Mouse (Mus musculus): ENCODE measurements around the gene Capn1.

DNA sequence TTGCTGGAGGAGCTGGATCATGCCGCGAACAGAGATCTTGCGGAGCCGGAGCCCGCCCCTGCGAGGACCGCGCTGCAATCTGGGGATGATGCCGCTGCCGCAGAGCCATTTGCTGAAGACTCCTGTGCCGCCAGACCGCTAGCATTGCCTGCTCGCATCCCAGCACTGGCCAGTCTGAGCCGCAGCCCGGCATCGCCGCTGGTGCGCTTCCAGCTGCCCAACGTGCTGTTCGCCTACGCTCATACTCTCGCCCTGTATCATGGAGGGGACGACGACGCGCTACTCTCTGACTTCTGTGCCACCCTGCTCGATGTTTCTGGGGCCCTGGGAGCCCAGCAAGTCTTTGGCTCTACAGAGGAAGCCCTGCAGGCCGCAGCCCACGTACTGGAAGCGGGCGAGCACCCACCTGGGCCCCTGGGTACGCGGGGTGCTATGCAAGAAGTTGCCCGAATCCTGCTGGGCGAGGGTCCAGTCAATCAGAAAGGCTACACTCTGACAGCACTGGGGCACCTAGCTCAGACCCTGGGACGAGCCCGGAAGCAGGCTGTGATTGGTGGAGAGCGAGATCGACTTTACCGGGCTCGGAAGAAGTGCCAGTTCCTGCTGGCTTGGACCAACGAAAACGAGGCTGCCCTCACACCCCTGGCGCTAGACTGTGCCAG is 46.1 kb upstream of the Capn1 start:
- TF ChIP-seq CTCF (IDR thresholded peaks at IDR 0.05; ENCODE audit: low read depth): no peak
- no peak for TF ChIP-seq EP300 (IDR thresholded peaks at IDR 0.05; ENCODE audit: low read depth)

Measured in liver, postnatal 0 days (tissue).